Mouse (Mus musculus) forebrain, embryonic 11.5 days (tissue): ENCODE results near the gene Set. TPM values are rescaled to one million over a fixed set of nuclear protein-coding genes. Genes with fewer than 3 reads are reported as not detected.
A peak's percentile ranks its signal among the peaks of the same experiment; 100 is the strongest.

Experiments
- ATAC-seq: fragments of 200-750 bp; cut with Nextera tagmentation; replicated peaks from 2 replicates; pipeline ENCODE4 v1.8.0; 2017; ENCODE audit warnings: moderate TSS enrichment; ENCODE audit not compliant: low FRiP score
- DNase-seq: peaks from one replicate; pipeline ENCODE4 v3.0.0-alpha.2; 2017; ENCODE audit warnings: low spot score
- H3K27ac ChIP-seq: fragments of 300-500 bp; sonication (generic); 2 replicates; pipeline ENCODE4 v1.5.1; 2014; ENCODE audit warnings: low read depth, low read length
- H3K27me3 ChIP-seq: fragments of 300-500 bp; sonication (generic); 2 replicates; pipeline ENCODE4 v1.6.1; 2014; ENCODE audit warnings: mild to moderate bottlenecking, low read length, mixed read lengths; ENCODE audit not compliant: control insufficient read depth, insufficient read depth
- H3K36me3 ChIP-seq: fragments of 300-500 bp; sonication (generic); 2 replicates; pipeline ENCODE4 v1.6.1; 2014; ENCODE audit warnings: mild to moderate bottlenecking, low read length, moderate library complexity, mixed read lengths; ENCODE audit not compliant: control insufficient read depth, insufficient read depth
- H3K4me1 ChIP-seq: fragments of 300-500 bp; sonication (generic); replicated peaks from 2 replicates; pipeline ENCODE4 v1.6.1; 2014; ENCODE audit warnings: low read length, mixed read lengths; ENCODE audit not compliant: control insufficient read depth, insufficient read depth
- H3K4me2 ChIP-seq: fragments of 300-500 bp; sonication (generic); 2 replicates; pipeline ENCODE4 v1.6.1; 2014; ENCODE audit warnings: low read depth, mild to moderate bottlenecking, low read length, moderate library complexity, mixed read lengths; ENCODE audit not compliant: severe bottlenecking
- H3K4me3 ChIP-seq: fragments of 300-500 bp; sonication (generic); 2 replicates; pipeline ENCODE4 v1.5.1; 2014; ENCODE audit warnings: low read depth, low read length
- H3K9ac ChIP-seq: fragments of 300-500 bp; sonication (generic); 2 replicates; pipeline ENCODE4 v1.6.1; 2014; ENCODE audit warnings: low read length
- H3K9me3 ChIP-seq: fragments of 300-500 bp; sonication (generic); 2 replicates; pipeline ENCODE4 v1.6.1; 2016; ENCODE audit warnings: low read length, mixed read lengths; ENCODE audit not compliant: control insufficient read depth
- WGBS: fragments of 180-500 bp; shearing (Covaris S2); extraction: QIAGEN DNeasy Blood & Tissue Kit; methylation state at CpG from one replicate; pipeline ENCODE4 v1.1.7; 2014; 5-methylcytosine and 5-hydroxymethylcytosine counted together
- polyA plus RNA-seq: library from polyadenylated mRNA; unstranded; fragments of >200 nt; fragmentation: Nextera tagmentation; extraction: Ambion mirVana; gene quantifications from 2 replicates; pipeline ENCODE4 v1.2.1, GENCODE M21; 2014

Gene Set
- polyA plus RNA-seq, 1 experiment from 2014 or later, result 817 TPM

GRCm38 (mm10) chr2:30037762-30038161 lies 19.4 kb upstream of the Set start:
- H3K4me2 ChIP-seq, result no peak overlapping the region
- no peak overlapping the region for H3K27ac ChIP-seq
- H3K36me3 ChIP-seq, result no peaks in the 10 kb centered on the region
- no peak for ATAC-seq
- no peak overlapping the region for H3K9ac ChIP-seq
- WGBS, result 87% methylated on average over 2 of the region's 2 CpGs
- no peaks in the 10 kb centered on the region for H3K9me3 ChIP-seq
- no peaks in the 10 kb centered on the region for H3K4me1 ChIP-seq
- H3K4me3 ChIP-seq, result no peak overlapping the region
- DNase-seq, result no peak
- H3K27me3 ChIP-seq, result no peaks in the 10 kb centered on the region

GRCm38 (mm10) chr2:30038370-30038769 lies 18.8 kb upstream of the Set start:
- WGBS, result 92% methylated on average over 10 of the region's 10 CpGs
- no peak for ATAC-seq
- no peak overlapping the region for H3K27ac ChIP-seq
- no peaks in the 10 kb centered on the region for H3K36me3 ChIP-seq
- H3K9ac ChIP-seq, result no peak overlapping the region
- H3K27me3 ChIP-seq, result no peaks in the 10 kb centered on the region
- H3K4me3 ChIP-seq, result no peak overlapping the region
- H3K4me2 ChIP-seq, result no peak overlapping the region
- H3K4me1 ChIP-seq, result no peaks in the 10 kb centered on the region
- no peaks in the 10 kb centered on the region for H3K9me3 ChIP-seq
- no peak for DNase-seq

- Histone ChIP-seq H3K27me3 (no peaks in the 10 kb centered on the region), H3K27ac (no peak overlapping the region), H3K9me3 (no peaks in the 10 kb centered on the region), H3K4me3 (no peak overlapping the region), H3K9ac (no peak overlapping the region), H3K36me3 (no peaks in the 10 kb centered on the region), H3K4me2 (no peak overlapping the region), H3K4me1 (no peaks in the 10 kb centered on the region)
- no peak for DNase-seq
- no peak for ATAC-seq
Measured at GRCm38 (mm10) chr2:30039687-30040086, 17.5 kb upstream of the Set start.

GRCm38 (mm10) chr2:30042445-30042844 lies 14.7 kb upstream of the Set start:
- H3K4me3 ChIP-seq, result no peak overlapping the region
- 7% methylated on average over 4 of the region's 4 CpGs for WGBS
- no peaks in the 10 kb centered on the region for H3K36me3 ChIP-seq
- H3K9me3 ChIP-seq, result no peaks in the 10 kb centered on the region
- no peak overlapping the region for H3K9ac ChIP-seq
- no peaks in the 10 kb centered on the region for H3K4me1 ChIP-seq
- DNase-seq (peak; percentile 91), ATAC-seq (peak; percentile 42; the same call in 1 of the 2 replicates)
- no peaks in the 10 kb centered on the region for H3K27me3 ChIP-seq
- no peak overlapping the region for H3K4me2 ChIP-seq
- no peak overlapping the region for H3K27ac ChIP-seq

- no peak for DNase-seq
- no peak for ATAC-seq
- no peak overlapping the region for H3K9ac ChIP-seq
- H3K36me3 ChIP-seq, result no peaks in the 10 kb centered on the region
- H3K4me1 ChIP-seq, result no peaks in the 10 kb centered on the region
- WGBS, result 78% methylated on average over 5 of the region's 5 CpGs
- H3K27ac ChIP-seq, result no peak overlapping the region
- H3K27me3 ChIP-seq, result no peaks in the 10 kb centered on the region
- no peak overlapping the region for H3K4me3 ChIP-seq
- no peaks in the 10 kb centered on the region for H3K9me3 ChIP-seq
- no peak overlapping the region for H3K4me2 ChIP-seq
Measured at GRCm38 (mm10) chr2:30044550-30044949, 12.6 kb upstream of the Set start.

- H3K36me3 ChIP-seq, result no peaks in the 10 kb centered on the region
- WGBS, result 96% methylated on average over 6 of the region's 6 CpGs
- H3K4me1 ChIP-seq, result no peaks in the 10 kb centered on the region
- H3K4me3 ChIP-seq, result no peak overlapping the region
- H3K9ac ChIP-seq, result no peak overlapping the region
- no peaks in the 10 kb centered on the region for H3K27me3 ChIP-seq
- no peak for ATAC-seq
- no peak overlapping the region for H3K4me2 ChIP-seq
- H3K9me3 ChIP-seq, result no peaks in the 10 kb centered on the region
- no peak for DNase-seq
- no peak overlapping the region for H3K27ac ChIP-seq
Measured at GRCm38 (mm10) chr2:30047127-30047526, 10.1 kb upstream of the Set start.

GRCm38 (mm10) chr2:30048101-30048501 lies 9.1 kb upstream of the Set start:
- H3K4me2 ChIP-seq, result peak overlapping the region; percentile 68
- H3K4me1 ChIP-seq, result no peaks in the 10 kb centered on the region
- H3K27ac ChIP-seq, result peak overlapping the region; percentile 86; the same call in 1 of the 2 replicates
- peak overlapping the region; percentile 72 for H3K9ac ChIP-seq
- no peaks in the 10 kb centered on the region for H3K9me3 ChIP-seq
- 67% methylated on average over 11 of the region's 11 CpGs for WGBS
- peak overlapping the region; percentile 54 for H3K4me3 ChIP-seq
- DNase-seq (no peak), ATAC-seq (no peak)
- no peaks in the 10 kb centered on the region for H3K27me3 ChIP-seq
- no peaks in the 10 kb centered on the region for H3K36me3 ChIP-seq

GRCm38 (mm10) chr2:30048699-30049388 lies 8.3 kb upstream of the Set start, which contains the start of gene Wdr34:
TSS of gene Wdr34 (minus strand) at chr2:30048881.
- H3K27me3 ChIP-seq, result no peaks in the 10 kb centered on the region
- WGBS, result 1% methylated on average over 54 of the region's 54 CpGs

GRCm38 (mm10) chr2:30049831-30050230 lies 7.3 kb upstream of the Set start:
- no peaks in the 10 kb centered on the region for H3K4me1 ChIP-seq
- ATAC-seq (no peak), DNase-seq (no peak)
- H3K9ac ChIP-seq, result no peak overlapping the region
- no peak overlapping the region for H3K27ac ChIP-seq
- no peaks in the 10 kb centered on the region for H3K36me3 ChIP-seq
- H3K4me3 ChIP-seq, result no peak overlapping the region
- H3K27me3 ChIP-seq, result no peaks in the 10 kb centered on the region
- 91% methylated on average over 3 of the region's 3 CpGs for WGBS
- no peak overlapping the region for H3K4me2 ChIP-seq
- no peaks in the 10 kb centered on the region for H3K9me3 ChIP-seq

More at GRCm38 (mm10) chr2:30048699-30049388, 8.3 kb upstream of the Set start, which contains the start of gene Wdr34:
- ATAC-seq (peak; percentile 91), DNase-seq (peak; percentile 99)
- Histone ChIP-seq H3K4me1 (no peaks in the 10 kb centered on the region), H3K4me3 (peak within 1 kb of the TSS; percentile 54), H3K9me3 (no peaks in the 10 kb centered on the region), H3K9ac (peak within 1 kb of the TSS; percentile 72), H3K36me3 (no peaks in the 10 kb centered on the region), H3K4me2 (peak within 1 kb of the TSS; percentile 68), H3K27ac (peak within 1 kb of the TSS; percentile 86)
